Mouse (Mus musculus) liver, embryonic 16.5 days (tissue): Measurements from ENCODE around the gene Pnpla2. TPM values are rescaled to one million over a fixed set of nuclear protein-coding genes. Genes with fewer than 3 reads are reported as not detected.
"Not testable (repeated sequence)": the region's sequence is repeated elsewhere in the genome, so short reads cannot be mapped to it uniquely, and the experiment has no call there.

Experiments
- ATAC-seq: fragments of 200-750 bp; cut with Nextera tagmentation; 2 replicates; pipeline ENCODE4 v1.8.0; 2017; ENCODE audit warnings: low read depth, mild to moderate bottlenecking, moderate number of reproducible peaks, moderate library complexity
- H3K27ac ChIP-seq: fragments of 300-500 bp; sonication (generic); 2 replicates; pipeline ENCODE4 v1.5.1; 2014; ENCODE audit warnings: mild to moderate bottlenecking, low read length
- H3K27me3 ChIP-seq: fragments of 300-500 bp; sonication (generic); 2 replicates; pipeline ENCODE4 v1.6.1; 2014; ENCODE audit warnings: low read depth, low read length, mixed read lengths; ENCODE audit not compliant: control insufficient read depth, insufficient read depth
- H3K36me3 ChIP-seq: fragments of 300-500 bp; sonication (generic); 2 replicates; pipeline ENCODE4 v1.6.1; 2014; ENCODE audit warnings: mild to moderate bottlenecking; ENCODE audit not compliant: control insufficient read depth, insufficient read depth
- H3K4me1 ChIP-seq: fragments of 300-500 bp; sonication (generic); 2 replicates; pipeline ENCODE4 v1.6.1; 2014; ENCODE audit warnings: low read depth, low read length, mixed read lengths; ENCODE audit not compliant: control insufficient read depth
- H3K4me2 ChIP-seq: fragments of 300-500 bp; sonication (generic); 2 replicates; pipeline ENCODE4 v1.6.1; 2014; ENCODE audit warnings: low read depth, low read length, mixed read lengths
- H3K4me3 ChIP-seq: fragments of 300-500 bp; sonication (generic); 2 replicates; pipeline ENCODE4 v1.5.1; 2014; ENCODE audit warnings: low read depth, mild to moderate bottlenecking, low read length
- H3K9ac ChIP-seq: fragments of 300-500 bp; sonication (generic); 2 replicates; pipeline ENCODE4 v1.6.1; 2014; ENCODE audit warnings: low read depth, low read length
- H3K9me3 ChIP-seq: fragments of 300-500 bp; sonication (generic); replicated peaks from 2 replicates; pipeline ENCODE4 v1.6.1; 2016; ENCODE audit warnings: low read length; ENCODE audit not compliant: control insufficient read depth
- WGBS: fragments of 180-500 bp; shearing (Covaris S2); extraction: QIAGEN DNeasy Blood & Tissue Kit; methylation state at CpG from one replicate; pipeline ENCODE4 v1.1.7; 2014; ENCODE audit not compliant: insufficient replicate concordance; 5-methylcytosine and 5-hydroxymethylcytosine counted together
- polyA plus RNA-seq: library from polyadenylated mRNA; unstranded; fragments of >200 nt; fragmentation: Nextera tagmentation; extraction: Ambion mirVana; gene quantifications from 2 replicates; pipeline ENCODE4 v1.2.1, GENCODE M21; 2015

Gene Pnpla2
- 14.9 and 15.5 TPM in 2 replicates for polyA plus RNA-seq

DNA sequence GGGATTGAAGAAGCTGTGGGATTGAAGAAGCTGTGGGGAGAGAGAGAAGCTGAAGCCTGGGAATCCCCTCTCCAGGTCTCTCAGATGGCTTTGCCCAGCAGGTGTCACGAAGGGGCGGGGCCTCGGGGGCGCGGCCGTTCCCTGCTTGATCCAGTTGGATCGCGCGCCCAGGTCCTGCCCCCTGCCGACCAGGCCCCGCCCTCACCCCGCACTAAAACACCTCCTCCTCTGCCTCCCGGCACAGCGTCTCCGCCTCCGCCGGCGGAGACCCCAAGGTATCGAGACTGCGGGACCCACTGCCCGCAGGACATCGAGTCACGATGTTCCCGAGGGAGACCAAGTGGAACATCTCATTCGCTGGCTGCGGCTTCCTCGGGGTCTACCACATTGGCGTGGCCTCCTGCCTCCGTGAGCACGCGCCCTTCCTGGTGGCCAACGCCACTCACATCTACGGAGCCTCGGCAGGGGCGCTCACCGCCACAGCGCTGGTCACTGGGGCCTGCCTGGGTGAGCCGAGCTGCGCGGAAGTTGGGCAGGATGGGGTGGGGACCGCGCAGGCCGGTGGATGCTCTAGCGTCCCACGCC is at the start of gene Pnpla2:
Gene Pnpla2 (plus strand): TSS at position 232 of the 585 bp plus-strand sequence.
- Histone ChIP-seq H3K27ac (peak within 1 kb of the TSS; percentile 92), H3K27me3 (peaks cover 5% of the 10 kb centered on the region; the same call in 1 of the 2 replicates), H3K36me3 (peaks cover 15% of the 10 kb centered on the region), H3K4me3 (peak within 1 kb of the TSS; percentile 90), H3K4me2 (peak within 1 kb of the TSS; percentile 100), H3K9ac (peak within 1 kb of the TSS; percentile 81), H3K9me3 (no peaks in the 10 kb centered on the region), H3K4me1 (peaks cover 31% of the 10 kb centered on the region)
- ATAC-seq: peak; percentile 91
- WGBS: under 1% methylated on average over 42 of the region's 45 CpGs

DNA sequence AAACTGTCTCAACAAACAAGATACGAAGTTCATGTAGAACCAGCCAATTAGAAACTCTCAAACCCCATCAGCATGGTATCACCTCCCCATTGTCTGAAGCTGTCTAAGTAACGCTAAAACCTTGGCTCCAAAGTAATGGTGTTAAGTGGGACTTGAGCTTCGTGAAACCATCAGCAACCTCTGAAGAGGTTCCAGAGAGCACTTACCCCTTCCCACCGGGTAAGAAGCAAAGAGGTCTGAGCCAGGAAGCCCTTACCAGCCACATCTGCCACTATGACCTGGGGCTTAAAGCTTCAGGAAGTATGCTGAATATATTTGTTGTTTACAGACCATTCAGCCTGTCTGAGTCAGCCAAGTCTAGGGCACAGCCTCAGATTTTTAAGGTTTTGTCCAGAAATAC is 49.5 kb upstream of the Pnpla2 start:
- no peak overlapping the region for H3K27ac ChIP-seq
- ATAC-seq: no peak
- peaks cover 39% of the 10 kb centered on the region for H3K36me3 ChIP-seq
- 0 out of 2 replicates have a peak overlapping the region, but pooled peaks have one; percentile 22 for H3K9ac ChIP-seq
- WGBS: 69% methylated on average over 4 of the region's 4 CpGs
- no peaks in the 10 kb centered on the region for H3K9me3 ChIP-seq
- no peaks in the 10 kb centered on the region for H3K27me3 ChIP-seq
- peaks cover 4% of the 10 kb centered on the region for H3K4me1 ChIP-seq
- no peak overlapping the region for H3K4me3 ChIP-seq
- no peak overlapping the region for H3K4me2 ChIP-seq

DNA sequence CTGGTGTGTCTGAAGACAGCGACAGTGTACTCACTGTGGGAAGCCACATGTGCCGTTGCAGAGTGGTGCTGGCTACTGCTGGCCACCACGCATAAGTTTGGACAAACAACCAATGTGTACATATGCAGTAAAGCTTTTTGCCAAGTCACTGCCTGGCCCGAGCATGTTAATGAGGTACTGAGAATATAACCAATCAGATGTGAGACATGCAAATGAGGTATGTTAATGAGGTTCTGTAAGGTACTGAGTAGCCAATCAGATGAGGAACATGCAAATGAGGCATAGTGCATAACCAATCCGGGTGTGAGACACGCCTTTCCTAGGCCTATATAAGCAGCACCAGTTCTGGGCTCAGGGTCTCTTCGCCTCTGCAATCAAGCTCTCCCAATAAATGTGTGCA is 47.3 kb upstream of the Pnpla2 start:
- WGBS: 90% methylated on average over 7 of the region's 7 CpGs
- not testable (repeated sequence) for H3K4me1 ChIP-seq, H3K27ac ChIP-seq, ATAC-seq, H3K9me3 ChIP-seq, H3K27me3 ChIP-seq, H3K4me2 ChIP-seq, H3K4me3 ChIP-seq, H3K9ac ChIP-seq
- peaks cover 17% of the 10 kb centered on the region for H3K36me3 ChIP-seq

DNA sequence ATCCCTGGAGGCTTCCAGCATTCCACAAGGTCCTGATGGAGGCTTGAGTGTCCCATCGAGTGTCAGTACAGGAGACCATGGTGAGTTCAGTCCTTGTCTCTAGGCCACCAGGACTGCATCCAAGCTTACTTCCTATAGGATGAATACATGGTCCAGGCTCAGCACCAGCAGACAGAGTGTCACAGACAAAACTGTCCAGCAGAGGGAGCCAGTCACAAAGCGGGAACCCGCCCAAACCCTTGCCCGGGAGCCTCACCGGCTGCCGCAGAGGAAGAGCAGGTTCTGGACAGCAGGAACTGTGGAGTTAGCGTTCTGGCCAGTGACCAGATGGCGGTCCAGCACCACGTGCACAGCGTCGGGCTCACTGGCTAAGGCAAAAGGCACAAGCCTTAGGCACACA is 46.2 kb upstream of the Pnpla2 start:
- Histone ChIP-seq H3K9ac (peak overlapping the region; percentile 32; the same call in 1 of the 2 replicates), H3K4me1 (peaks cover 15% of the 10 kb centered on the region), H3K27ac (no peak overlapping the region), H3K27me3 (no peaks in the 10 kb centered on the region), H3K4me2 (no peak overlapping the region), H3K9me3 (no peaks in the 10 kb centered on the region), H3K4me3 (no peak overlapping the region), H3K36me3 (peaks cover 10% of the 10 kb centered on the region)
- ATAC-seq: peak; percentile 51
- WGBS: 9% methylated on average over 11 of the region's 11 CpGs

DNA sequence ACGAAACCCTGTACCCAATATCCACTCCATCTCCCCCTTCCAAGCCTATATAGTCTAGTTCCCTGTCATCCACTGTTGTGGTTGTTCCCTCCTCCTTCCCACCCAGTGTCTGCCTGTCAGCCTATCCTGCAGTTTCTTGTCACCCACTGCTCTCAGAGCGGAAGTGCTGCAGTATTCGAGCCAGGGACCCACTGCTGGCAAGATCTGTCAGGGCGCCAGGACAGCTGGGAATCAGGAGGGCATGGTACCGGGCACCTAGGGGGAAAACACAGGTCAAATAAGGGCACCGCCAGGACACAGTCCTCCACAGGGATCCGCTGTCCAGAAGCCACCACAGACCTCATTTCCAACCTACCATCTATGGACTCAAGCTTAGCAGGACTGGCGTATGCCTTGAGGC is 44.4 kb upstream of the Pnpla2 start:
- no peak for ATAC-seq
- no peak overlapping the region for H3K27ac ChIP-seq
- peaks cover 24% of the 10 kb centered on the region for H3K4me1 ChIP-seq
- no peaks in the 10 kb centered on the region for H3K9me3 ChIP-seq
- H3K36me3 ChIP-seq: peaks cover 10% of the 10 kb centered on the region
- no peak overlapping the region for H3K4me2 ChIP-seq
- no peak overlapping the region for H3K4me3 ChIP-seq
- H3K27me3 ChIP-seq: no peaks in the 10 kb centered on the region
- 73% methylated on average over 8 of the region's 8 CpGs for WGBS
- H3K9ac ChIP-seq: no peak overlapping the region

DNA sequence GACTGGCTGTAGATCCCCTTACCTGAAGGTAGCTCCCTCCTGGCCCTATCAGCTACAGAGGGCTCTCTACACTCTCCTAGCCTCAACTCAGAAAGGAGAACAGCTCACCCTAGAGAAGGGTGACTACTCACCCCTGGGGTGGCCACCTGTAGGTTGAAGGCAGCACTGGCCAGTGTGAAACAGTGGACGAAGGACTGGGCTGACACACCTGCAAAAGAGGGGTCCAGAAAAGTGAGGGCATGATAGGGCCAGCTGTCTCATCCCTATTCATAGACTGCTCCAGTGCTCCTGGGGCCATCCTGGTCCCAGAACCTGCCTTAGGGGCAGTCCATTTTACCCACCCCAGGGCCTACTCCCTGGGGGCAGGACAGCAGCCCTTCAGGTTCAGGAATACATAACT is 43.3 kb upstream of the Pnpla2 start:
- Histone ChIP-seq H3K27me3 (no peaks in the 10 kb centered on the region), H3K4me2 (no peak overlapping the region), H3K9me3 (no peaks in the 10 kb centered on the region), H3K27ac (no peak overlapping the region), H3K36me3 (peaks cover 10% of the 10 kb centered on the region), H3K4me1 (peaks cover 24% of the 10 kb centered on the region), H3K9ac (no peak overlapping the region), H3K4me3 (no peak overlapping the region)
- 81% methylated on average over 1 of the region's 1 CpGs for WGBS
- no peak for ATAC-seq

DNA sequence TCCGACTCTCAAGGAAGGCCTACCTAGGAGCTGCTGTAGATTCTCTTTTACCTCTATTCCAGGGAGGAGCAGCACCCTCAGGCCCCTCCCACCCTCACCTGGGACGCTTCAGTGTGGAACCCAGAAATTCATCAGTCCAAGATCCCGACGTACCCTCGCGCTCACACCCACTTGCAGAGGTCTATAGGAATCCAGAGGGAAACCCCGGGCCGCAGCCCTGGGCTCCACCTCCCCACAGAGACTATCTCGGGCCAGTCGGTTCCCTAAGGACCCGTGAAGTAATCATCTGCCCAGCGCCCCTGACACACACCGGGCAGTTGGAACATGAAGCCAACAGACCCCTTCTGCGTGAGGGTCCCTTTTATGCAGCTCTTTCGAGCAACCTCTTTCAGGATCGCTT is 41.7 kb upstream of the Pnpla2 start:
- Histone ChIP-seq H3K27ac (peak overlapping the region; percentile 83), H3K9ac (peak overlapping the region; percentile 91), H3K9me3 (no peaks in the 10 kb centered on the region), H3K4me2 (peak overlapping the region; percentile 91), H3K4me3 (peak overlapping the region; percentile 83), H3K27me3 (no peaks in the 10 kb centered on the region), H3K4me1 (peaks cover 24% of the 10 kb centered on the region), H3K36me3 (peaks cover 6% of the 10 kb centered on the region)
- no peak for ATAC-seq
- 2% methylated on average over 16 of the region's 16 CpGs for WGBS

DNA sequence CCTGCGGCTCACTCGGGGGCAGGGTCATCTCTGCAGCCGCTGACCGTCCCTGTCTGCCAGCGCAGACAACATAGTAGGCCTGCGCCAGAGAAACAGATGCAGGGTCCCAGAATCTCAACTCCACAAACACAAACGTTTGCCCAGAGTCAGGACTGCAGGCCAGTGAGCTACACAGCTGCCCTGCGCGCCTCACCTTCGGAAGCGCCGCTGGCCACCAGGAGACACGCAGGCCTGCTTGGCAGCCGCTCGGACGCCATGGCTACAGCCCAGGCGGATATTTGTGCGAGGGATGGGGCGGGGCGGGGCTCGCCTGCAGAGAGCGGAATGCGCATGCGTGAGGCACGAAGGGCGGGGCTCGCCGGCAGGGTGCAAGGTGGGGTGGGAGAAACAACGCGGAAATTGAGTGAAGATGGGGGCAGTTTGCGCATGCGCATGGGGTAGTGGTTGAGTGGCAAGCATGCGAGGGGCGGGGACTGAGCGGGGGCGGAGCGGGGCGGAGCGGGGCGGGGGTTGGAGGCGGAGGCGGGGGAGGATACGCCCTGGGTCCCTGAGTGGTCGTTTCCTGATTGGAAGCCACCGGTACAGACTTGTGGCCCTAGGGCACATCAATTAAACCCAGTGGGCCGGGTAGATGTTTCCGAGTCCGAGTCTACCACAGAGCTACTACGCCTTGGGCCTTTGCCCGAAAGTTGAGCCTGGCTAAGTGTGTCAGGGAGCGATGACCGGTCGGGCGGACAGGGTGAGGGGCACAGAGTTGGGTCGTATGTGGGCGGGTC is 41.0 kb upstream of the Pnpla2 start, which contains the start of gene Gatd1:
Gene Gatd1 (minus strand): TSS at position 328 of the 776 bp plus-strand sequence.
- peak within 1 kb of the TSS; percentile 91 for H3K9ac ChIP-seq
- H3K9me3 ChIP-seq: no peaks in the 10 kb centered on the region
- peak within 1 kb of the TSS; percentile 91 for H3K4me2 ChIP-seq
- H3K27ac ChIP-seq: peak within 1 kb of the TSS; percentile 84
- WGBS: under 1% methylated on average over 55 of the region's 56 CpGs
- H3K4me1 ChIP-seq: peaks cover 23% of the 10 kb centered on the region
- ATAC-seq: peak; percentile 95
- peak within 1 kb of the TSS; percentile 83 for H3K4me3 ChIP-seq
- H3K36me3 ChIP-seq: peaks cover 6% of the 10 kb centered on the region
- H3K27me3 ChIP-seq: no peaks in the 10 kb centered on the region
